Mouse (Mus musculus) kidney, postnatal 36 days (tissue): ENCODE data around the gene Ablim1.

ENCODE experiments used
- DNase-seq, 2 experiments: peaks; one replicate each; pipeline ENCODE4 v3.0.0; 2021 to 2022; ENCODE audit warnings: mixed read lengths in 2 of 2

The Ablim1 gene

DNA sequence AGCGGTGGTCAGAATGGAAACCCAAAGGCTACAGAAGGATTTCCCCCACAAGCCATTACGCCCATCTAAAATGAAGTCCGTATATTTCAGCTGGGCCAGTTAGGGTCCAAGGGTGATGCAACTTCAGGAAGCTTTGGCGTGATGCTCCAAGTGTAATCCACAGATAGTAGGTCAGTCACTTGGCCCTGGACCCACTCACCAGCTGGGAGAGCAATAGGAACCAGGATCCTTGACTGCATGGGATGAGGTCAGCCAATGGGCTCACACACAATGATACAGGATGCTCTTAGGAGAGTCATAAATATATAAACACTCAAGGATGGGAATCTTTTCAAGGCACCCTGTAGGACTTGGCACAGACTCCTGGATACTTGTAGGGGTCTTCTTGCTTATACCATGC lies 309.7 kb downstream of the Ablim1 start:
- peak in 1 of 2 experiments; percentile 52 for DNase-seq

DNA sequence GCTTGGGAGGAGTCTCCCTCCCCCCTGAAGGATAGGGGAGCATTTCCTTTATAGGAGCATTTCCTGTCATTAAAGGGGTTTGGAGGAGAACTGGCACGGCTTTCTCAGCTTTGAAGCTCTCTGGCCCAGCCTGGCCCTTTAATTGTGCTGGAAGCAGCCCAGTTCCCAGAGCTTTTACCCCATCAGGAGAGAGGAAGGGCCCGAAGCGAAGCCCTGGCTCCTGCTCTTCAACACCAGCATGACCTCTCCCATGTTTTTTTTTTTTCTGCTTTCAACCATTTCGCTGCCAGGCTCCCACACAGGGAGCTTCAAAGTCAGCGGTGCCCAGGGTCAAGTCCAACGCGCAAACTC lies 311.3 kb downstream of the Ablim1 start:
- DNase-seq, result peak; percentile 75 to 77

DNA sequence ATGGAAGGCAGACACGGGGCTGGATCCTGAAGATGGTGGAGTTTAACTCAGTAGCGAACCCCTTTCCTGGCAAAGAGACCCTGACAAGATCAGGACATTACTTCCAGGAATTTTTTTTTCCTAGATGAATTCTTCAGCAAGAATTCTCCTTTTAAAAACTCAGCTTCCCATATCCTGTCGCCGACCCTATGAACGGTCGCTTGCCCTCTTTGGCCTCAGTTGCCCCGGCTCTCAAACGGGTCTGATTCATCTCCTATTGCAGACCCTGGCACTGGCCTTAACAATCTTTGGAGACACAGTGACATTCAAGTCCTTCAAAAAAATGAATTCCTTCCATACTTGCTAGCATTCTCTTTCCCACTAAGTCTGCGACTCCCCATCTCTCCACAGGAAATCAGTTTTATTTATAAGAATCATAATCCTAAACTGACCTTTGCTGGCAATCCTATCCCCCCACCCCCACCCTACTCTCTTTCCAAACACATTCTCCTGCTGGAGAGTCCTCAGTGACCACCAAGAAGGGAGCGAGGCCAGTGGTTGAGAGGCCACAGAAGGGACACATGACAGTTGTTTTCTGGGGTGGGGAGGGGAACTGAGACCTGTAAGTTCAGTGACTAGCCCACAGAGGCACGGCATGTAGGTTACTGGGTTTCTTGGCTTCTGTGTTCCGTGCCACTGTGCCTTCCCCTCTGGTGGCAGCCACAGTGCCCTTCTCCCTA lies 311.8 kb downstream of the Ablim1 start:
- DNase-seq, result no peak

DNA sequence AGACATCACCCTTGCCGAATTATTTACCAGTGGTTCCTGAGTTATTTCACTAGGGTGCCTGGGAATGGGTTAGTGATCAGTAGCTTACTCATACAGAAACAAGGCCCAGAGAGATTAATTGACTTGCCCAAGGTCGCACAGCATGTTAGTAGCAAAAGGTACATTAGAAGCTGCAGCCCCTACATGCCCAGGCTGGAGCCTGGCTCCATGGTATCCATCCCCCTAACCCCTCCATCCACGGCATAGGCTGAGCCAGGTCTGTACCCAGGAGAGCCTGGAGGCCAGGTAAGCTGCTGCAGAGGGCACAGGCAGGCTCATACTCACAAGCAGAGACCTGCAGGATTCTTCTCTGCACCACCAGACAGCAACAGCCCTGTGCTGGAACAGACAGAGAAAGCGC lies 312.8 kb downstream of the Ablim1 start:
- no peak for DNase-seq

DNA sequence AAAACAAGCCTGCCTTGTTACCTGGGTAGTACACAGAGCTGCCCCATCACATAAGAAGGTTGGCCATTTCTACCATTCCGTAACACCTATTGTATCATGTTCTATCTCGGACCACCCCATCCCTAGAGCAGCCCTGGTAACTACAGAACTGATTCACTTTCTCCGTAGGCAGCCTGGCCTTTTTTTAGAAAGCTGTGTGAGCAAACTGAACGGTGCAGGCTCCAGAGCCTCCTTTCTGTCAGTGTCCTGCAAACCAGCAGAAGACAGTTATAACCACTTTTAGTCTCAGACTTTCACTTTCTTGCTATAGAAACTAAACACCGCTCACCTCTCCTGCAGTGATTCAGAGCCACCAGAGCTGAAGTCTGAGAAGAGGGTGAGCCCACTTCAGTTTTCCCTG lies 314.1 kb downstream of the Ablim1 start:
- no peak for DNase-seq

DNA sequence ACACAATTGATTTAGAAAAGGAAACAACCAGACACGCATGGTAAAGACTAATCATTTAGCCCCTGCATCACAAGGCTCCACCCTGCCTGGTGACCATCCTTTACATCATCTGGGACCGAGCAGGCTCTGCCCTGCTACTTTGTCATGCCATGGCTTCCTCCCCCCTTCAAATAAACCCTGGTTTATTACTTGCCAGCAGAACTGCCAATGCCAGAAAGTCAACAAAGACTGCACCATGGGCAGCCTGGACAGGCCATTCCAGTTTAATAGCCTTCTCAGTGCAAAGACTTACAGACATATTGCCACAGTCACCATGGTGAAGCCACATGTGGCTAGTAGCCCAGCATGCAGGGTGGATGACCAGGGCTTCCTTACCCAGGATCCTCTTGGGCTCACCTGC lies 314.9 kb downstream of the Ablim1 start:
- no peak for DNase-seq

DNA sequence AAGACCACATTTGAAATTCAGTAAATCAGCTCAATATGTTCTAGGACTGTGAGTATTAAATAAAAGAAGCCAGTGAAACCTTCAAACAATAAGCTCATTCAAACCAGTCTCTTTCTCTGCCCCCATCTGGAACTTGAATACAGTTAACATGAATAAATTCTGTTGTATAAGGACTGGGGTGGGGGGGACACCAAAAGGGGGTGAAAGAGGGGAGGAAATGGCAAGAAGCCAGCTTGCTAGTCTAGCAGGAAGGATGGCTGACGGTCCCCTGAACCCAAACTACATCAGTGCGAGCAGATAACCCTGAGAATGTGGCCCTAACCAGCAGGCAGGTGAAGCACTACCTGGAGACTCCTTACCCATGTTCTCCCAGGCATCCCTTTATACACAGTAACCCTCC lies 315.8 kb downstream of the Ablim1 start:
- no peak for DNase-seq

DNA sequence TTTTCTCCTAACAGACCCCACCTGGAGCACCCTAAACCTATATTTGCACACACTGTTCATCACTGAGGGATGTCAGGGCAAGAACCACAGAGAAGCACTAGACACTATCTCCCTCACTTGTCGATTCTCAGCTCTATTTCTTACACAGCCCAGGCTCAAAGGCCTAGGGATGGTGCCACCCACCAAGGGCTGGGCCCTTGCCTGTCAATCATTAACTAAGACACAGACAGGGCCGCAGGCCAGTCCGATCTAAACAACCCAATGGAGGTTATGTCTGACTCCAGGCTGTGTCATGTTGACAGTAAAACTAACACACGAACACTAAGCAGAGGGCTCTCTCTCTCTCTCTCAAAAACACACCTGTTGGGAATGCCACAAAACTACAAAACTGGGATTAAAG lies 316.4 kb downstream of the Ablim1 start:
- peak; percentile 74 to 81 for DNase-seq

DNA sequence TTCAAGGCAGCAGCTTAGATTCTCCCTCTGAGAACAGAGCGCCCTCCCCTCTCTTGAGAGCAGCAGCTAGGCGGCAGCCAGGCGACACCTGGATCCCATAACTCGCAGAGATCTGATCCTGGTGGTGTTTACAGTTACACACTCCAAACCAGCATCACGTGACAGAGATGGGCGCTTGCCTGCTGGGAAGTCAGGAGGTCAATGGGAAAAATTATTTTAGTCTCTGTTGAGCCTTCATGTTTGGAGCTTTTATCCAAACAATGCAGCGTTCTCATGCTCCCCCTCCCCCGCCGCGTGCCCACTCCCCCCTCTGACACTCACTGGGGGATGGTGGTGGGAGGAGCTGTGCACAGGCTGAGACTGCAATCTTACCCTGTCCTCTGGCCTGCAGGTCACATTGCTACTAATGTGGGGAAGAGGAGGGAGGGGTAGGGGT lies 317.5 kb downstream of the Ablim1 start:
- DNase-seq, result peak; percentile 79 to 81

DNA sequence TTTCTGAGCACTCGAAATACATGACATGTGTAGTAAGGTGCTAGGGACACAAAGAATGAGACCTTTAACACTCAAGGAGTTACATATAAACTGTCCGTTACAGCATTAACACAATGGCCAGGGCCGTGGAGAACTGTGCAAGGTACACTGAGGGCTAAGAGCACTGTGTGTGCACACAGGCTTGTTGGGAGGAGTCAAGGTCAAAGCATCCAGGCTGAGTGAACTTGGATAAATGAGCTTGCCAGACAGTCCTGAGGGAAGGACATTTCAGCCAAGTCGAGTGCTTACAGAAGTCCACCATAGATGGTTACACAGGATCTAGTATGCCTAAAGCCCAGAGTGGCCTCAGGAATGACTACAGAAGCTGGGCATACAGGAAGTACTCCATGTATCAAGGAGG lies 319.3 kb downstream of the Ablim1 start:
- peak; percentile 66 to 82 for DNase-seq

DNA sequence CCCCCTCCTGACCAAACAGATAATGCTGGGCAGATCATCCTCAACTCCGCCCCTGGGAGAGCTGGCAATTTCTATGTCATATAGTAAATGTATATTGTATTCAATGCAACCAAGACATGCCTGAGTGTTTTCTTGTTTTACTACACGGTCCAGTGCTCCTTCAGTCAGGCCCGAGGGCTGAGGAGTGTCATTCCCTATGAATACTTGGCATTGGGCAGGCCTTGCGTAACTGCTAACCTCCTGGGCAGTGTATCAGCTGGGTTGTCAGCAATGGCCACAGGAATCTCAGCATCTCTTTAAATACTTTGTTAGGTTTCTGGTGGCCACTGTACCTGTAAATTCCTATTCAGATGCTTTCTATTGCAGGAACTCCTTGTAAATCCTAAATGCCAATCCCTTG lies 320.1 kb downstream of the Ablim1 start:
- peak; percentile 77 to 88 for DNase-seq

DNA sequence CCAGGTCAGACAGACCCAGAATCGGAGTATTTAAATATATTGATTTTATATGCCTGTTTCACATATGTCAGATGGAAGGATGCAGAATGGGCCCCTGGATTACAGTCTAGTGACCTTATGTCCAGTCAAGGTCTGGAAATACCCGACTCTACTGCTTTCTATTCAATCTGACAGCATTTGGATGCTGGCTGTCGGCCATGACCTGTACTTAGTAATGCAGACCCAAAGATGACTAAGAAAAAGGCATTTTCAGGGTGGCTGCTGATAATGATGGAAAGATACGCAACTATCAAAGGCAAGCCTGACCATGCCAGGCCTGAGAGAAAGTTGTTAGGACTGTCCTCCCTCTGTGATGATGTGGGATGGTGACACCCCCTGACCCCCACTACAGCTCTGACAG lies 321.0 kb downstream of the Ablim1 start:
- DNase-seq, result peak; percentile 65 to 67

DNA sequence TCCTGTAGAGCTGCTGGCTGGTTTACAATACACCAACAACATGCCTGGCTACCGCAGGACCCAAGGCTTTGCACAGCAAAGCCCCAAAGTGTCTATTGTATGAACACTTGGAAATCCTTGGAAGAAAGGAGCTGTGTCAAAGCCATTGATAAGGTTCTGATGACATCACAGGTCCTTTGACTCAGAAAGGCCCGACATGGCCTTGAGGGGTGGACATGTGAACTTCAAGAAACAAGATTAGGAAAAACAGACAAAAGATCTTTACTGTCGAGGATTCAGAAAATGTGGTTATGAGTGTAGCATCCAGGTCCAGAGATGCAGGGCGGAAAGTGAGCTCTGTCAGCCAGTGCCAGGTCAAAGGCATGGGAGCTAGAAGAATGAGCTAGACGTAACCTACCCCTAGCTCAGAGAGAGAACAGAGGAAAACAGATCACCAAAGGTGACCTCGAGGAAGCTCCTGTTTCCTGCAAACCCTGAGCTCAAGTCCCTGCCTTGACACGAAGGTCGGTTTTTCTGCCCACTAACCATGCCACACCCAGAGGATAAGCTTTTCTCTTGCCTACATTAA lies 321.7 kb downstream of the Ablim1 start:
- peak in 1 of 2 experiments; percentile 22 for DNase-seq

DNA sequence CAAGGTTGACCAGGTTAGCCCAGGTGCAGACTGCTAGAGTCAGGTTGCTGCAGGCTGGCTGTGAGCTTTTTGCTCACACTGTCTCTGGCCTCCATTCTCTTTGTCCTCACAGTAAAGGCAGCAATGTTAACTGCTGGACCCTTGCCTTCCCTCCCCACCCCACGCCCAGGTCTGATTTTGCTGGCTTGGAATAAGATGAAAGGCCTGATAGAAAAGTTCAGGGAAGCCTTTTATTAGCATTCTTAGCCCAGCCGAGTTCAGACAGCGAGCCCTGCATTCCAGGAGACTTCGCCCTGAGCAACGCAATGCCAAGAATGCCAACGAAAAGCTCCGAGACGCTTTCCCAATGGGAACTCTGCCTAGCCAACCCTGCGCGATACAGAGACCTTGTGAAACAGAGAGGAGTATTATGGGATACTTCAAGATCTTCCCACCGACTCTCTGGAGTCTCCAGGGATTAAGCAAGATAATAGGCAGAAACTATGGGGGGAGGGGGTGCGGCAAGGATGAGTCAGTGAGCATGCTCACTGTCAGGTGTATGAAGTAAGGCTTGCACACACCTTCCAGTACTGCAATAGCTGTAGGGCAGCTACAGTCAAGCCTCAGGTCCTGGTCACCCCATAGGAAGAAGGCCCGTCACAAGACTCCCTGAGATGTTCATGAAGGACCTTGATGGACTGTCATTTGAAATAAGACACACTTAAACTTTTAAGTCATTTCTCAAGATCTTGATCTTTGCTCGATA lies 324.2 kb downstream of the Ablim1 start:
- peak; percentile 73 to 83 for DNase-seq

DNA sequence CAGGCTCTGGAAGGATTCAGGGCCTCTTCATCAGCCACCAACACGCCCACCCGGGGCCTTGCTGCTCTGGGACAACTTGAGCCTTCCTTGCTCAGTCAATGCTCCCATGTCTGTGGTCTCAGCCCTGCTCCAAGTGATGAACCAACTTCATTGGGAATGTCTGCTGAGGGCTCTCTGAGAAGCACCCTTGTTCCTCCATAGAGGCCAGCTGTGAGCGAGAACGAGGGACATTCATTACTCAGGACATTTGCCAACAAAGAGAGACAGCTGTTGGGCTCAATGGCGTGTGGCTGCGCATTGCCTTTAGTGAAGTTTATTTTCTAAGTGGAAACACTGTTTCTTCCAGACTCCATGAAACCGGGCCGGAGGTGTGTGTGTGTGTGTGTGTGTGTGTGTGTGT lies 325.5 kb downstream of the Ablim1 start:
- DNase-seq, result no peak

DNA sequence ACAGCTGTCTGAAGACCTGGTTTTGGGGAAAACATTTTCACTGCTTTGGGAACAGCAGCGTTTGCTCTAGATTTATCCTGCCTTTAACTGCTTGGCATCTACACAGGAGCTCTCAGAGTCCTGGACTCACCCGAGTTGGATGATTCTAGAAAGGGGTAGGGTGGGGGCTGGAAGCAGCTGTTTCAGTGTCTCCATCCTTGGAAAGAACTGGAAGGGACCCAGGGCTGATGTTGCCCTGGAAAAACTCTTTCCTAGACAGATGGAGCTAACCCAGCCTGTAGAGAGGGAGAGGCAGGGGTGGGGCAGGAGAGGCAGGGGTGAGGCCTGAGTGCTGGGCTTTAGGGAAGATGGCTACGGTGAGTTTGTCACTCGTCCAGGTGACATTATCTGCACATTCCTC lies 330.5 kb downstream of the Ablim1 start:
- no peak for DNase-seq

DNA sequence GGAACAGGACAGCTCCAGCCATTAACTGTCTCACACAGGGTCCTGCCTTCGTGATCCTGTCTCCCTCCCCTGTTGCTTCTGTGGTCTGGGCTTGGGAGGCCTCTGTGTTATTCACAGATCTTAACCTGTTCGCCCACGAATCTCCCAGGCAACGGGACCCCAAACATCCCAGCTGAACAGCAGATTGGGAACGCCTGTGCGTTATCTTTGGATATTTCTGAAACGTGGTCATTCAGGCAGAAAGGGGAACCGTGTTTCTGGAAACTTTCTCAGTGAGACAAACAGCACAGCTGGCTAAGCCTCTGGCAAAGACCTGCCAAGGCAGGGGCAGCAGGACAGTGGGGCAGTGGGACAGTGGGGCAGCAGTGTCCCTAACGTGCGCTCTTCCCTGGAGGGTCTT lies 331.0 kb downstream of the Ablim1 start:
- DNase-seq, result peak in 1 of 2 experiments; percentile 35
